Mouse (Mus musculus) kidney, adult 11 months (tissue): ENCODE measurements around the gene Wfdc21.

ENCODE experiments used
- DNase-seq: peaks from one replicate; pipeline ENCODE4 v3.0.0; 2022

Gene Wfdc21

DNA sequence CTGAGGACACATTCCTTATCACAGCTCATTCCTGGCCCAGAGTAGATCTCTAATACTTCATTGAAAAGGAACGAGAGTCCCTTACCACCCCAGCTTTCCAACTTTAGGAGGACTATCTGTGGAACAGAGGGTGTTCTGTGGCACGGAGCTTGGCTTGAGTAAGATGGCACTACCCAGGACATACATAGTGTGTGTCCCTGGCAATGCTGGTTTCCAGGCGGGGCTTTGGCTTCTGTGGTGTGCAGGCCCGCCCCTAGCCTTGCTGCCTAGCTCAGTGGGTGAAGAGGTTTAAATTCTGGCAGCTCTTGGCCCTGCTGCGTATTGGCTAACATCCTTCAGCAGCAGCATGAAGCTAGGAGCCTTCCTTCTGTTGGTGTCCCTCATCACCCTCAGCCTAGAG lies at the start of gene Wfdc21:
Gene Wfdc21 (plus strand): TSS at position 260 of the 400 bp plus-strand sequence.
- no peak for DNase-seq

GRCm38 (mm10) chr11:83703705-83704104 lies 43.0 kb upstream of the Wfdc21 start, which contains the start of gene Wfdc17:
Gene Wfdc17 (plus strand): TSS chr11:83703991.
- no peak for DNase-seq

GRCm38 (mm10) chr11:83708715-83709114 lies 38.0 kb upstream of the Wfdc21 start, which contains the start of gene Wfdc18:
Gene Wfdc18 (plus strand): TSS chr11:83709015.
- no peak for DNase-seq

DNA sequence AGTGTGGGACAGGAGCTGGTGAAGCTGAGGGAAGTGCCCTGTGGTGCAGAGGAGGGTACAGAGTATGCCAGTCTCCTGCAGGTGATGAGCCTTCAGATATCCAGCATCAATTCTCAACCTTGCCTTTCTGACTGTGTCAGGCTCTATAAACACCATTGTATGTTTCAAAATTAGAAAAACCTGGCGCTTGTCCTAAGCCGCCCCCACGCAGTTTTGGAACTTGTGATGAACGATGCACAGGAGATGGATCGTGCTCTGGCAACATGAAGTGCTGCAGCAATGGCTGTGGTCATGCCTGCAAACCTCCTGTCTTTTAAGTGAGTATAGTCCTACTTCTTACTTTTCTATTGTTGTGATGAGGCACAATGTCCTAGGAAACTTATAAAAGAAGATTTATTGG lies 37.1 kb upstream of the Wfdc21 start:
- no peak for DNase-seq

- DNase-seq, result no peak
Measured at GRCm38 (mm10) chr11:83712671-83713070, 34.1 kb upstream of the Wfdc21 start.

DNA sequence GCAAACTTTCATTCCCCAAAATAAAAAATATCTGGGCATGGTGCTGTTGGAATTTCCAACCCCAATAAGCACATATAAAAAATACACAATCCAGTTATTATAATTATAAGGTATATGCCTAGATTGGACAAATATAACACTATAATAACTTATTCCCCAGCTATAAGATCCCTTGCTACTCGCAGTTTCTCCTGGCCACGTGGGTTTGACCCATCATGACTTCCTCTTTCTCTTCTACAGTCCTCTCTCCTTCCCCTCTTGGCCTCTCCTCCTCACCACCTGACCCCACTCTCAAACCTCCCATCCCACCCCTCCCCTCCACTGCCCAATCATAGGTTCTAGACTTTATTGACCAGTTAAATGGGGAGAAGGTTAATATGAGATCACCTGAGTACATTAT lies 32.8 kb upstream of the Wfdc21 start:
- no peak for DNase-seq

- DNase-seq, result no peak
Measured at GRCm38 (mm10) chr11:83717042-83717665, 29.6 kb upstream of the Wfdc21 start.

- no peak for DNase-seq
Measured at GRCm38 (mm10) chr11:83720766-83721165, 26.0 kb upstream of the Wfdc21 start.

DNA sequence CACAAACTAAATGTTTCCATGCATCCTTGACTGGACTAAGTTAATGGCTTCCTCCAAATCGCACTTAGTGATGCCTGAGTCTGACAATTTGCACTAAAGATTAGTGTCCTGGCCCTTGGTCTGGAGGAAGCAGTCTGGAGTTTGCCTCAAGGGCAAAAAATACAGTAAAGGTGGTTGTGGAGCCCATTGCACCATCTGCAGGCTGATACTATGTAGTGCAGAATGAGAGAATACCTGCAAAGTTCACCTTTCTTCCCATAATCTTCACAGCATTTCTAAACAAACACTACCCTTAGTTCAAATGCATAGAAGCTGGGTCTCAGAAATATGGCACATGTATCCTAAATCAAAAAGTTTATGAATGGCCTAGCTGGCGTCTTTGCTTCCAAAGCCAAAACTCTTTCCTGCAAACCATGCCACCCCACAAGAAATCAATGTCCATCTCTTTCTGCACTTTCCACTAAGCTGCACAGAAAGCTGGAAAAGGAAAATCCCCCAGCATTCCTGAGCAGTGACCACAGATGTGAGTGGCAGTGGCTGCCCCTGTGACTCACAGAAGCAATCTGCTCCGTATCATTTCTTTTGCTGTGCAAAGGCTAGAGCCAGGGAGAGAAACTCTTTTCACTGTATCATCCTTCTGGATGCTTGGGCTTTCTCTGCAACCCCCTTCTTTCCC lies 17.8 kb upstream of the Wfdc21 start:
- DNase-seq, result no peak

GRCm38 (mm10) chr11:83731116-83731515 lies 15.6 kb upstream of the Wfdc21 start:
- DNase-seq, result no peak

DNA sequence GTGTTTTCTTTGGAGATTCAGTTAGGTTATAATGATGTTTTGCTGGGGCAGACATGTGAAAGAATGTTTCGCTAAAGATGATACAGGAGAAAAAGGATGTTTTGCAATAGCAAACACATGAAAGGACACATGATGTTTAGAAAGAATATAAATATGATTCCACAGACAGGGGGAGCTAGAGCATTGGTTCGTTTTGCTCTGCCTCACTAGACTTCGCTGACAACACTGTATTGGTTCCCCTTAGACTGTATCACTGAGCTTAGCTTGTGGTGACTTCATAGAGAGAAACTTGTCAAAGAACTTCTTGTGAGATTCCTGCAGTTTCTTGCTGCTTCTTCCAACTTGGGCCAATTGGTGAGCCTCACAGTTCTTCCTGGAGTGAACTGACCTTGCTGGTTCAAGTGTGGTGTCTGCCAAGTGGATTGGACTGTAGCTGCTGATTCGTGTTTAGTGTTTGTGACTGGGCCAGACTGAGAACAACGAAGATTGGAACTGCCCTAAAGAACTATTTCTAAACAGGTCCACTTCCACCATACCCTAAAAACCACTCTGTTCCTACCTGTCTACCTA lies 13.6 kb upstream of the Wfdc21 start:
- no peak for DNase-seq

DNA sequence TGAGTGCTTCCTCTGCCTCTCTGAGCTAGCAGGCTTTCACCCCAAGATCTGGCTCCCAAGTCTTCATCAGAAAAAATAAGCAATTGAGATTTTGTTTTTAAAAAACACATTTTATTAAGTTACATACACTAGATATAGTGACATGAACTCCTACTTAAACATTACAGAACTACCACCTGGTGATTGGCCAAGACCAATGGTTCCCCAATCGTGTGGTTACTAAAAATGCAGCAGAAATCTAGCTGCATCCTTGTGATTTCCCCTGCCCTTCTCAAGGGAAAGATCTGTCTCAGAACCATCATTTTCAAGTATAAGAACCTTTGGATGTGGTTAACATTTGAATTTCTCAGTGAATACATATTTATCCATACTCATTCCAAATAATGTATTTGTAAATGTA lies 12.5 kb upstream of the Wfdc21 start:
- DNase-seq, result no peak

DNA sequence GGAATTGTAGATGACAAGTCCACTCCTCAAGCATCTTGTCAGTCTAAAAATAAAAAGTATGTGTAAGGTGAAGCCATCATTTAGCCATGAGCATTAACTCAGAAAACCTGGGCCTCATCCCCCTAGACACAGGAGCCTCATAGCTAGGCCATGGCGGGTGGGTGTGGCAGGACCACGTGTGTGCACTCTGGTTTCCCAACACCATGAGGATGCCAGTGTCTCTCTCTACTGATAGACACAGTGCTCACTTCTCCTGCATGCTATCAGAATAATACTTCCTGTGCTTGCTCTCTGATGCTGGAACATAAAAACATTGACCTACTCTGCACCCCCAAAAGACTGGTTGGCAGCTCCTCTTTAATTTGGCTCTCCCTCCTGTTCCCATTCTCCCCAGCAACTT lies 10.9 kb upstream of the Wfdc21 start:
- no peak for DNase-seq

DNA sequence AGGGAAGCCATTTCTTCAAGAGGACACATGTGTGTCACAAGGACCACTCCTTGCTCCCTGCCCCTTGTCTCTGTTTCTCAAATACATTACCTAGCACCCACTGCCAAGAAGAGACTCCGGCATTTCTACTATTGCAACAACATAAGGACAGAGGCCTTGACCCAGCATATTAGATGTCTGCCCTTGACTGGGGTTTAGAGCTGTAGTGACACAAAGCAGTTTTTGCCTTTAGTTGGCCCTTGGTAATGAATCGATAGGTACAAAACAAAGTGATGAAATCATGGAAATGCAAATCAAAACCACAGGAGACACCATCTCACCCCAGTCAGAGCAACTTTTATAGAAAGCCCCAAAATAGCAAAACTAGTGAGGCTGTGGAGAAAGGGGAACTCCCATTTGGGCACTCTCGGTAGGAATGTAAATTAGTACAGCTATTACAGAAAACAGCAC lies 9.6 kb upstream of the Wfdc21 start:
- DNase-seq, result no peak

DNA sequence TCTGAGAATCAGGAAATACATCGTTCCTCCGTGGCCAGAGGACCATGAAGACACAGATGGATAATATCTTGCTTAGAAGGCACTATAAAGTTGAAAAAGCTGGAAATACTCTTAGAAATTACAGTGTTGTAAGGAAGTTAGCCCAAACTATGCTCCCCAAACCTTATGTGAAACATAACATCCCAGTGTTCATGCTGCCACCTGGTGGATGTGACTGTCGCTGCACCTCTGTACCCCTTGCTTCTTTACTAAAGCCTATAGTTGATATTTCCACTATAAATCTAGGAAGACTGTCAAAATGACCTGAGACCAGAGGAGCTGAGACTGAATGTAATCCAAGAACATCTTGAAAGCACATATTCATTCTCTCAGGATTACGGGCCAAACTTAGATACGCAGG lies 7.5 kb upstream of the Wfdc21 start:
- DNase-seq, result peak; percentile 38

DNA sequence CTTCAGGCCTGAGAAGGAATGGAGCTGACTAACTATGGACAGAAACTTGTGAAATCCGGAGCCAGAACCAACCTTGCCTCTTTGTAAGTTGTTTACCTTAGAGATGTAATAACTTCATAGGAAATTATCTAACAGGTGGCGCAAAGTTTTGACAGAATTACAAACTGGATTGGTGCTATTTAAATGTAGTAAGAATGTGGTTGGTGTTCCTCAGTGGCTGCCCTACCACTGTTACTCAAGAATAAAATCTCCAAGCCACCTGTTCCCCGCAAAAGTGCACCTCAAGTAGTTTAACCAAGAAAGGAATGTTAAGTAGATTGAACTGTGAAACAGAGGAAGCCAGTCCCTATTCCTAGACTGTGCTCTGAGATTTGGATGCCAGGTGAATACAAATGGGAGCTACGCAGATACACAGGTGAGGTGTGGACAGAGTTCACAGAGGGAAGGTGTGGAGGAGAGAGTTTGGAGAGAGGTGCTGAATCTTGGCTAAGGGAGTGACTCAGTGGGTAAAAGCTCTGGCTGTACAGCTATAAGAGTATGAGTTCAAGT lies 6.2 kb upstream of the Wfdc21 start:
- DNase-seq, result no peak

GRCm38 (mm10) chr11:83741841-83742240 lies 4.9 kb upstream of the Wfdc21 start:
- no peak for DNase-seq

- peak; percentile 19 for DNase-seq
Measured at GRCm38 (mm10) chr11:83742731-83743355, 3.9 kb upstream of the Wfdc21 start.

DNA sequence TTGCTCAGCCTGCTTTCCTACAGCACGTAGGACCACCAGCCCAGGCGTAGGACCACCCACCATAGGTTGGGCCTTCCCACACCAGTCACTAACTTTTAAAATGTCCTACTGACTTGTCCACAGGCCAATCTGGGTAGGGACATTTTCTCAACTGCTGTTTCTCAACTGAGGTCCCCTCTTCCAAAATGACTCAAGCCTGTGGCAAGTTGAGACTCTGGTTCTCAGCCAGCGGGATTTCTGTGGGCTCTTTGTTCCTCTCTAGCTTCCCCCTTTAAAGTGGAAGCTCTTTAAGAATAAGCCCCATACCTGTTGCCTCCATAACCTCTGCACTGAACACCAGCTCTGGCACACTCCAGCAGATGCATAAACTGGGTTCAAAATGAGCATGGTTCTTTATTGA lies 3.2 kb upstream of the Wfdc21 start:
- no peak for DNase-seq

- no peak for DNase-seq
Measured at GRCm38 (mm10) chr11:83746152-83746551, 588 bp upstream of the Wfdc21 start.

DNA sequence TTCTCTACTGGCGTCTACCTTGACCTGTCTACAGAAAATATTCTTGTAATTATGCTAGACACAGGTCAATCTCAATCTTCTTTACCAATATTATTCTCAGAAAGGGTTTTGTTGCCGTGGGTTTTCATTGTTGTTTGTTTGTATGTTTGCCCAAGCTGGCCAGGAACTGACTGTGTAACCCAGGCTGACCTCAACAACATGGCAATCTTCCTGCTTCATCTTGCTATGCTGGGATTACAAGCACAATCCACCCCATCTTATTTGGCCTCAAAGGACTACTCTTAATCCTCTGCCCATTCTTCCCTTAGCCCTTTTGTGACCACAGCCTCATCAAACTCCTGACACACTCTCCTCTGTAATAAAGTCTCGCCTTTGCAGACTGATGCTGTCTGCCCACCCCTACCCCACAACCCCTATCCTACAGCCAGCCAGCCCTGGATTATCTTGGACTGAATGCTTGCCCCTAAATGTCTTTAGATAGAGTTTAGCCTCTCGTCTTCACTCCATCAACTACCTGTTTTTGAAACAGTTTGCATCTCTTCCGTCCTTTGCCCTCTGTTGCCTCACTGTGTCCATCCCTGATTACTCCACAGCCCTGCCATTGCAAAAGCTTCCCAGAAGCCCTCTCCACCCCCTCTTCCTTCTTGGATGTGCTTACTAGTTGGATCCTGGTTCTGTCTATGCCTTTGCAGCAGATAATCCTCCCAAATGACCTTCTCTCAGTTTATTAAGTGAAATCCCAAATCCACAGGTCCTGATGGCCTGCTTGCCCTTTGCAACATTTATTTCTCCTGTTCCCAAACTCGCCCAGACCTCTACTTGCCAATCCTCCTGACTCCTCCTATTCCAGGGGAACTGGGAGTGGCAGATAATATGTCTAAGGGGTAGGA lies 881 bp downstream of the Wfdc21 start:
- no peak for DNase-seq

- peak; percentile 87 for DNase-seq
Measured at GRCm38 (mm10) chr11:83753581-83754181, 6.9 kb downstream of the Wfdc21 start, which contains the start of gene Heatr6. Gene Heatr6 (plus strand): TSS chr11:83753696.
